Mouse (Mus musculus) granulocyte monocyte progenitor cell, adult 5-6 weeks (primary cell): ENCODE data around the gene Olfr1380. TPM values are rescaled to one million over a fixed set of nuclear protein-coding genes. Genes with fewer than 3 reads are reported as not detected.
"Not testable (repeated sequence)": the region's sequence is repeated elsewhere in the genome, so short reads cannot be mapped to it uniquely, and the experiment has no call there.

Experiments used
- ATAC-seq: replicated peaks from 2 replicates; pipeline ENCODE4 v1.8.0; 2016; ENCODE audit warnings: mild to moderate bottlenecking, moderate TSS enrichment, inconsistent platforms; ENCODE audit not compliant: poor library complexity, severe bottlenecking
- total RNA-seq, 2 experiments: library from RNA; stranded (forward) in 1 of 2; stranded (reverse) in 1 of 2; fragments of 200-712, 200-1000 nt in 1 of 2; fragments of >200 nt in 1 of 2; fragmentation: Nextera tagmentation in 1 of 2; gene quantifications; 2 replicates each; pipeline ENCODE4 v1.2.3; 2014 to 2017

Gene Olfr1380
- total RNA-seq (2014; fragmentation: Nextera tagmentation) (not detected in 2 replicates), total RNA-seq (2017) (not detected in 2 replicates)

GRCm38 (mm10) chr11:49556578-49556977, at the start of gene Olfr1380:
TSS of gene Olfr1380 (plus strand) at chr11:49556878.
- not testable (repeated sequence) for ATAC-seq

GRCm38 (mm10) chr11:49518086-49518485, 38.6 kb upstream of the Olfr1380 start:
- no peak for ATAC-seq

- ATAC-seq, result no peak
Measured at GRCm38 (mm10) chr11:49519348-49519747, 37.3 kb upstream of the Olfr1380 start, which contains the start of gene Olfr1383. TSS of gene Olfr1383 (plus strand) at chr11:49519648.

- no peak for ATAC-seq
Measured at GRCm38 (mm10) chr11:49527947-49528346, 28.7 kb upstream of the Olfr1380 start, which contains the start of gene Olfr1382. TSS of gene Olfr1382 (plus strand) at chr11:49528247.

DNA sequence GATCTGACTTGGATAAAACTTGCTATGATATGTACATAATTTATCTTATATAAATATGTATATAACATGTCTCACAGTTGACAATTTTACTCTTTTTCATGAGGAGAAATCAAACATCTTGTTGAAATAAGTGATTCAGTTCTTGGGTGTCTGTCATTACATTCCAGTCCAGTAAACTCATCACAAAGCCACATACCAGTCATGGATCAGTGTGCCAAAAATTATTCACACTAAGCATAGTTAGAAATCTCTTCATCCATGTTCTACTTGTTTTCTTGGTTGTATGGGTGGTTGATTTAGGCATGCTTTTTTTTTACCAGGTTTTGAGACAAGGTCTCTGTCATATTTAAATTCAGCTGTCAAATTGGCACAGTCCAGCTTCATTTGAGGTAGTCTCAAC, 23.9 kb upstream of the Olfr1380 start:
- no peak for ATAC-seq

- ATAC-seq, result peak; percentile 48; the same call in 1 of the 2 replicates
Measured at GRCm38 (mm10) chr11:49536631-49537030, 20.0 kb upstream of the Olfr1380 start.

DNA sequence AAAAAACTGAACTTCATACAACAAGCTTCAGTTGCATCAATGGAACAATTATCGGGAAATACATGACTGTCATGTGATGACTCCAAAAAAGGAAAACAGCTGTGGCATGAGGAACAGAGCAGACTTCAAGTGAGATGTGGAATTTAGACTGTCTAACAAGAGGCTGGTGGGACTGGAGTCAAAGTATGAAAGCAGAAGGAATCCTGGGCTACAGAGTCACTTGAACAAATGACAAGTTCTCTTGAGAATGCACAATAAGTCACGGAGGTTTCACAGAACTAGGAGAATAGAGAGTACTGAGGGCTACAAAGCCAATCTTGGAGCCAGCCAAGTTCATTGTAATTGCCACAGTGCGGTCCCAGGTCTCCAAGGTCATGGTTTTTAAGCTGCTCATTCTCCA, 13.5 kb upstream of the Olfr1380 start, which contains the start of gene Olfr1381:
Gene Olfr1381, plus strand, starts transcription at position 301 of the 400 bp plus-strand sequence.
- not testable (repeated sequence) for ATAC-seq

GRCm38 (mm10) chr11:49554033-49554432, 2.6 kb upstream of the Olfr1380 start:
- ATAC-seq, result not testable (repeated sequence)

DNA sequence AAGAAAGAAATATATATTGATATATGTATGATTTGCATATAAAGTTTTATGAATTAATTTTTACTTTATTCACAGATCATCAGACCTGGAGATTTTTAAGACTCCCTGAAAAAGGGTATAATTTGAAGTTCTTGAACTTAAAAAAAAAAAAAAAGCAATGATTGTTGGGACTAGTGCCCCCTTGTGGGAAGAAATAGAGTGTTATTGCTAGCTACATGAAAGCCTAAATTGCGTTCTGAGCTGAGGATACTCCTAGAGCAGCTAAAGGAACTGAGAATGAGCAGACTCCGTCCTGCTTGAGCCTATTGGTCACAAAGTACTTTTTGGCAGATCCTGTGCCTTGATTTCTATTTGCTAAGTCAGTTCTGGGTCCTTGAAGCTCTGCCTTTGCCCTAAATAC, 18.4 kb downstream of the Olfr1380 start:
- peak; percentile 48; the same call in 1 of the 2 replicates for ATAC-seq

- ATAC-seq, result peak; percentile 63
Measured at GRCm38 (mm10) chr11:49580452-49580851, 23.8 kb downstream of the Olfr1380 start.

GRCm38 (mm10) chr11:49590213-49590612, 33.5 kb downstream of the Olfr1380 start:
- ATAC-seq, result no peak

- ATAC-seq, result not testable (repeated sequence)
Measured at GRCm38 (mm10) chr11:49597149-49597548, 40.5 kb downstream of the Olfr1380 start.

- not testable (repeated sequence) for ATAC-seq
Measured at GRCm38 (mm10) chr11:49608306-49608705, 51.6 kb downstream of the Olfr1380 start.

- peak; percentile 47 for ATAC-seq
Measured at GRCm38 (mm10) chr11:49608938-49609867, 52.5 kb downstream of the Olfr1380 start, which contains the start of gene Flt4. TSS of gene Flt4 (plus strand) at chr11:49609263.

GRCm38 (mm10) chr11:49609868-49610824, 53.5 kb downstream of the Olfr1380 start:
- peak; percentile 46 for ATAC-seq

GRCm38 (mm10) chr11:49611349-49611748, 54.7 kb downstream of the Olfr1380 start:
- ATAC-seq, result not testable (repeated sequence)

DNA sequence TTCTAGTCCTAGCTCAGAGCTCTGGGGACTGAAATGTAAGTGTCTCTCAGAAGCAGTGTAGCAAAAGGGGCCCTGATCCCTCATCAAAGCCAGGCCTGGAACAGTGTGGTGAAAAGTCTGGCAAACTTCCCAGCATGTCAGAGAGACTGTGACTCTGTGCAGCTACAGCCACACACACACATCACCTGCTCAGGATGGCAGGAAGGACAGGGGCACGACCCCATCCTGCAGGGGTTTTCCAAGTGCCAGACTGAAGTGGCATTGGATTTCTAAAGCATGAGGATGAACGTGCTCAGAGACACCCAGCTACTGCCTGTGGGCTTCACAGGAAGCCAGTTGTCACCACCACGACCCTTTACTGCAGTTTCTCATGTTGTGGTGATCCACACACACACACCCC, 55.5 kb downstream of the Olfr1380 start:
- no peak for ATAC-seq

DNA sequence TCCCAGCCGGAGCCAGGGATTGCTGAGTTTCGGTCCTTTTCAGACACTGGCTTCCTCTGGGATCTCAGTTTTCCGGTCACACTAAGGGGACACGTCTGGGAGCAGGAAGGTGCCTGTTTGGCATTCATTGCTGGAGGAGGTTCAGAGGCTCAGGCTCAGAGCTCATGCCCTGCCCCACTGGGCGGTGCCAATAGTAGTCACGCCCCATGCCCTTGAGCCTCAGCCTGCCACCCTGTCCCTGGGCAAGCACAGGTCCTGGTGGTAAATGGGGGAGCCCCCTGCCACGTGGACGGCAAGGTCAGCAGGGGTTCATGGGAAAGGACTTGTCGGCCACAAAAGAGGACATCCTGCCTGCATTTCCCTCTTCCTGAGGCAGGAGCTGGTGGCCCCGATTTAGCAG, 56.7 kb downstream of the Olfr1380 start:
- ATAC-seq, result peak; percentile 49
